Mouse (Mus musculus): ENCODE measurements around the gene Nono. TPM values are rescaled to one million over a fixed set of nuclear protein-coding genes. Genes with fewer than 3 reads are reported as not detected.

The Nono gene
- polyA plus RNA-seq, 1 experiment, result 47.5 TPM

- no peak overlapping the region for H3K4me3 ChIP-seq (ENCODE audit: low read depth, low read length)
Measured at GRCm38 (mm10) chrX:101394341-101394740, 34.8 kb upstream of the Nono start.

GRCm38 (mm10) chrX:101396459-101396858 lies 32.7 kb upstream of the Nono start:
- Histone ChIP-seq H3K27ac (ENCODE audit: insufficient read depth, low read depth, low read length) (no peak overlapping the region), H3K36me3 (ENCODE audit: control insufficient read depth, insufficient read depth, low read length) (no peaks in the 10 kb centered on the region), H3K4me1 (ENCODE audit: control insufficient read depth, insufficient read depth, insufficient read length, low read length) (no peaks in the 10 kb centered on the region), H3K4me3 (ENCODE audit: low read depth, low read length) (no peak overlapping the region), H3K27me3 (ENCODE audit: control insufficient read depth, insufficient read depth, low read length) (no peaks in the 10 kb centered on the region)
- TF ChIP-seq CTCF (IDR thresholded peaks at IDR 0.05; ENCODE audit: extremely low read depth, insufficient read length, insufficient replicate concordance, low read depth, low read length), result no peak
- 59% methylated on average over 11 of the region's 11 CpGs for WGBS

More at GRCm38 (mm10) chrX:101394341-101394740, 34.8 kb upstream of the Nono start:
- Histone ChIP-seq H3K27ac (ENCODE audit: insufficient read depth, low read depth, low read length) (no peak overlapping the region), H3K36me3 (ENCODE audit: control insufficient read depth, insufficient read depth, low read length) (no peaks in the 10 kb centered on the region), H3K4me1 (ENCODE audit: control insufficient read depth, insufficient read depth, insufficient read length, low read length) (no peaks in the 10 kb centered on the region), H3K27me3 (ENCODE audit: control insufficient read depth, insufficient read depth, low read length) (no peaks in the 10 kb centered on the region)
- TF ChIP-seq POLR2A (IDR thresholded peaks at IDR 0.05; ENCODE audit: low read depth, low read length) (no peak), CTCF (IDR thresholded peaks at IDR 0.05; ENCODE audit: extremely low read depth, insufficient read length, insufficient replicate concordance, low read depth, low read length) (no peak)
- 47% methylated on average over 2 of the region's 2 CpGs for WGBS

GRCm38 (mm10) chrX:101418946-101419724 lies 10.0 kb upstream of the Nono start:
- Histone ChIP-seq H3K27me3 (ENCODE audit: control insufficient read depth, insufficient read depth, low read length) (no peaks in the 10 kb centered on the region), H3K4me1 (ENCODE audit: control insufficient read depth, insufficient read depth, insufficient read length, low read length) (no peaks in the 10 kb centered on the region), H3K27ac (ENCODE audit: insufficient read depth, low read depth, low read length) (no peak overlapping the region; the same call in 1 of the 2 replicates), H3K36me3 (ENCODE audit: control insufficient read depth, insufficient read depth, low read length) (no peaks in the 10 kb centered on the region), H3K4me3 (ENCODE audit: low read depth, low read length) (peak overlapping the region; percentile 100)
- 13% methylated on average over 36 of the region's 36 CpGs for WGBS
- TF ChIP-seq CTCF (IDR thresholded peaks at IDR 0.05; ENCODE audit: extremely low read depth, insufficient read length, insufficient replicate concordance, low read depth, low read length), result no peak
- no peak for TF ChIP-seq POLR2A (IDR thresholded peaks at IDR 0.05; ENCODE audit: low read depth, low read length)

- H3K27ac ChIP-seq (ENCODE audit: insufficient read depth, low read depth, low read length), result no peak overlapping the region; the same call in 1 of the 2 replicates
- no peak for TF ChIP-seq CTCF (IDR thresholded peaks at IDR 0.05; ENCODE audit: extremely low read depth, insufficient read length, insufficient replicate concordance, low read depth, low read length)
- TF ChIP-seq POLR2A (IDR thresholded peaks at IDR 0.05; ENCODE audit: low read depth, low read length), result no peak
- 10% methylated on average over 54 of the region's 54 CpGs for WGBS
- H3K36me3 ChIP-seq (ENCODE audit: control insufficient read depth, insufficient read depth, low read length), result no peaks in the 10 kb centered on the region
- no peaks in the 10 kb centered on the region for H3K27me3 ChIP-seq (ENCODE audit: control insufficient read depth, insufficient read depth, low read length)
- H3K4me1 ChIP-seq (ENCODE audit: control insufficient read depth, insufficient read depth, insufficient read length, low read length), result no peaks in the 10 kb centered on the region
- H3K4me3 ChIP-seq (ENCODE audit: low read depth, low read length), result peak overlapping the region; percentile 100
Measured at GRCm38 (mm10) chrX:101419725-101420699, 9.1 kb upstream of the Nono start.

GRCm38 (mm10) chrX:101420700-101421095 lies 8.4 kb upstream of the Nono start, which contains the start of gene Zmym3:
Zmym3 (minus strand) TSS chrX:101420849.
- Histone ChIP-seq H3K4me1 (ENCODE audit: control insufficient read depth, insufficient read depth, insufficient read length, low read length) (no peaks in the 10 kb centered on the region), H3K36me3 (ENCODE audit: control insufficient read depth, insufficient read depth, low read length) (no peaks in the 10 kb centered on the region), H3K4me3 (ENCODE audit: low read depth, low read length) (peak within 1 kb of the TSS; percentile 100), H3K27ac (ENCODE audit: insufficient read depth, low read depth, low read length) (no peak within 1 kb of the TSS), H3K27me3 (ENCODE audit: control insufficient read depth, insufficient read depth, low read length) (no peaks in the 10 kb centered on the region)
- WGBS, result 27% methylated on average over 4 of the region's 4 CpGs
- TF ChIP-seq CTCF (IDR thresholded peaks at IDR 0.05; ENCODE audit: extremely low read depth, insufficient read length, insufficient replicate concordance, low read depth, low read length), result no peak
- TF ChIP-seq POLR2A (IDR thresholded peaks at IDR 0.05; ENCODE audit: low read depth, low read length), result no peak

GRCm38 (mm10) chrX:101423462-101423861 lies 5.7 kb upstream of the Nono start:
- no peaks in the 10 kb centered on the region for H3K4me1 ChIP-seq (ENCODE audit: control insufficient read depth, insufficient read depth, insufficient read length, low read length)
- H3K36me3 ChIP-seq (ENCODE audit: control insufficient read depth, insufficient read depth, low read length), result no peaks in the 10 kb centered on the region
- H3K27me3 ChIP-seq (ENCODE audit: control insufficient read depth, insufficient read depth, low read length), result no peaks in the 10 kb centered on the region
- H3K4me3 ChIP-seq (ENCODE audit: low read depth, low read length), result no peak overlapping the region
- TF ChIP-seq POLR2A (IDR thresholded peaks at IDR 0.05; ENCODE audit: low read depth, low read length) (no peak), CTCF (IDR thresholded peaks at IDR 0.05; ENCODE audit: extremely low read depth, insufficient read length, insufficient replicate concordance, low read depth, low read length) (no peak)
- no peak overlapping the region for H3K27ac ChIP-seq (ENCODE audit: insufficient read depth, low read depth, low read length)
- WGBS, result 90% methylated on average over 2 of the region's 2 CpGs
